Mouse (Mus musculus) bone marrow, adult 2 months (tissue): ENCODE measurements around the gene Tenm3.

ENCODE experiments used
- CTCF ChIP-seq: fragments of 200-500 bp; IDR thresholded peaks from 2 replicates; pipeline ENCODE4 v1.5.1; 2011; ENCODE audit warnings: low read length, control low read depth; ENCODE audit not compliant: control insufficient read depth, insufficient read depth
- POLR2A ChIP-seq: fragments of 200-500 bp; IDR thresholded peaks from 2 replicates; pipeline ENCODE4 v1.6.1; 2011; ENCODE audit warnings: low read depth, mild to moderate bottlenecking, control low read depth, low read length, borderline replicate concordance; ENCODE audit not compliant: control insufficient read depth

GRCm38 (mm10) chr8:48609684-48610083, 234.1 kb downstream of the Tenm3 start:
- TF ChIP-seq CTCF, result no peak
- no peak for TF ChIP-seq POLR2A
